In the genomic region with DNA sequence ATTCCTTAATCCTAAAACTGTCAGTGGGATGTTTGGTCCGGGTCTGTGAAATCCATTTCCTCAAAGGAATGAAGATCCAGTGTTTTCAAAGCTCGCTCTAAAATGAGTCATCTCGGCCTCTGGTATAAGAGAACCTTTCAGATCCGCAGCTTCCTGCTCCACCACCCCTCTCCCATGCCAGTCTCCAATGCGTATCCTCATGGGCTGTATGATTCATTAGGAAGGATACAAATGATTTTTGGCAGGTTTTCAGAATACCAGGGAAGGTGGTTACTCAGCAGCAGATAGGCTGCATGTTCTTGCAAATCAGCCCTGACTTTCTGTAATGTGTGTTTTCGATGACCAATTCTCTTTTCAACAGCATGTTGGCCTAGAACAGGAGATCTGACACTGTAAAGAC, we compare ENCODE assay signal across 20 mouse cellular contexts. TPM values are rescaled to one million over a fixed set of nuclear protein-coding genes. Genes with fewer than 3 reads are reported as not detected.
DNase-seq lines count a peak whose midpoint lies in the region; ATAC-seq and TF ChIP-seq lines count a peak whose summit lies in the region.
"Had no signal": no experiment of that assay in that cellular context is flagged by ENCODE, and none has a peak within 500 bp of the region (broad histone marks: within the 10 kb centered on the region; RNA-seq: fewer than 3 reads in every experiment).

No protein-coding gene starts in this region.

- H3K36me3 ChIP-seq in stomach, embryonic 15.5 days: no peaks in the 10 kb centered on the region
- no peaks in the 10 kb centered on the region for H3K36me3 ChIP-seq in stomach, postnatal 0 days (ENCODE audit: control insufficient read depth, insufficient read depth, low read length)
- H3K36me3 ChIP-seq in embryonic facial prominence, embryonic 10.5 days (replicated peaks): no peaks in the 10 kb centered on the region
- H3K36me3 ChIP-seq: embryonic facial prominence, embryonic 12.5 days; lung, embryonic 15.5 days; midbrain, embryonic 10.5 days had no signal

- no peak for TF ChIP-seq EP300 in stomach, postnatal 0 days (optimal IDR thresholded peaks at IDR 0.05)

- peak overlapping the region; percentile 31; the same call in 1 of the 2 replicates for H3K27ac ChIP-seq in stomach, embryonic 15.5 days
- H3K27ac ChIP-seq in stomach, postnatal 0 days (replicated peaks): no peak overlapping the region
- no peak overlapping the region for H3K27ac ChIP-seq in embryonic facial prominence, embryonic 10.5 days (replicated peaks)
- H3K27ac ChIP-seq: embryonic facial prominence, embryonic 12.5 days; kidney, postnatal 0 days; liver, embryonic 14.5 days; lung, embryonic 15.5 days; macrophage; midbrain, embryonic 10.5 days had no signal

- no peaks in the 10 kb centered on the region for H3K27me3 ChIP-seq in stomach, embryonic 15.5 days (replicated peaks)
- no peaks in the 10 kb centered on the region for H3K27me3 ChIP-seq in stomach, postnatal 0 days (ENCODE audit: control insufficient read depth, insufficient read depth, low read length)
- H3K27me3 ChIP-seq in embryonic facial prominence, embryonic 10.5 days (replicated peaks; ENCODE audit: low read depth, poor library complexity, severe bottlenecking): no peaks in the 10 kb centered on the region
- H3K27me3 ChIP-seq: embryonic facial prominence, embryonic 12.5 days; lung, embryonic 15.5 days had no signal

- intact Hi-C loops in left cerebral cortex, postnatal 36 days (cut with DNase I): no loop called here

- H3K4me3 ChIP-seq in stomach, embryonic 15.5 days (replicated peaks): no peak overlapping the region
- no peak overlapping the region for H3K4me3 ChIP-seq in stomach, postnatal 0 days (ENCODE audit: low read depth, low read length)
- H3K4me3 ChIP-seq in embryonic facial prominence, embryonic 10.5 days: no peak overlapping the region
- H3K4me3 ChIP-seq: embryonic facial prominence, embryonic 12.5 days; erythroblast, embryonic 14.5 days; lung, embryonic 15.5 days; midbrain, embryonic 10.5 days had no signal

- H3K9me3 ChIP-seq in stomach, embryonic 15.5 days: no peaks in the 10 kb centered on the region
- H3K9me3 ChIP-seq in stomach, postnatal 0 days (ENCODE audit: control insufficient read depth, low read length): no peaks in the 10 kb centered on the region
- no peaks in the 10 kb centered on the region for H3K9me3 ChIP-seq in embryonic facial prominence, embryonic 10.5 days
- H3K9me3 ChIP-seq: embryonic facial prominence, embryonic 12.5 days; lung, embryonic 15.5 days; midbrain, embryonic 10.5 days had no signal

- no peak for ATAC-seq in stomach, embryonic 15.5 days (ENCODE audit: insufficient read depth, low FRiP score, low read depth)
- no peak for ATAC-seq in stomach, postnatal 0 days (ENCODE audit: low FRiP score, low TSS enrichment)
- ATAC-seq: forebrain, embryonic 14.5 days had no signal

- no peak overlapping the region for H3K9ac ChIP-seq in stomach, embryonic 15.5 days
- H3K9ac ChIP-seq in stomach, postnatal 0 days (ENCODE audit: low read length): no peak overlapping the region
- H3K9ac ChIP-seq: embryonic facial prominence, embryonic 12.5 days; liver, embryonic 14.5 days; lung, embryonic 15.5 days had no signal

- WGBS in stomach, embryonic 15.5 days: 64% methylated on average over 6 of the region's 6 CpGs
- WGBS in stomach, postnatal 0 days: 54% methylated on average over 6 of the region's 6 CpGs
- 87% methylated on average over 6 of the region's 6 CpGs for WGBS in embryonic facial prominence, embryonic 10.5 days

- DNase-seq in cerebellum, adult 9-10 months: peak; percentile 66
- no peak for DNase-seq in cerebellum, postnatal 4 days (ENCODE audit: low spot score in 2 of 2)
- DNase-seq in stomach, postnatal 0 days (ENCODE audit: low spot score): no peak
- peak; percentile 37 for DNase-seq in adrenal gland, postnatal 14 days
- no peak for DNase-seq in embryonic facial prominence, embryonic 10.5 days (ENCODE audit: low spot score)
- no peak for DNase-seq in left cerebral cortex, postnatal 36 days (ENCODE audit: low spot score in 2 of 2)
- DNase-seq: gastrocnemius, postnatal 14 days; heart, adult 18-20 months; heart, postnatal 4 days; kidney, adult 18-20 months; thymus, adult 2 months had no signal

- no peak for TF ChIP-seq CTCF in stomach, postnatal 0 days (IDR thresholded peaks at IDR 0.05; ENCODE audit: low read depth)

- no peak overlapping the region for H3K4me2 ChIP-seq in stomach, embryonic 15.5 days
- no peak overlapping the region for H3K4me2 ChIP-seq in stomach, postnatal 0 days (replicated peaks; ENCODE audit: low read depth)
- H3K4me2 ChIP-seq: embryonic facial prominence, embryonic 12.5 days; lung, embryonic 15.5 days had no signal

- H3K4me1 ChIP-seq in stomach, embryonic 15.5 days: no peaks in the 10 kb centered on the region
- no peaks in the 10 kb centered on the region for H3K4me1 ChIP-seq in stomach, postnatal 0 days (replicated peaks; ENCODE audit: control insufficient read depth, insufficient read depth)
- no peaks in the 10 kb centered on the region for H3K4me1 ChIP-seq in embryonic facial prominence, embryonic 10.5 days
- H3K4me1 ChIP-seq: embryonic facial prominence, embryonic 12.5 days; lung, embryonic 15.5 days; midbrain, embryonic 10.5 days had no signal

RNA-seq across cellular contexts. Expression of a gene that starts 40.3 kb away (rescaled TPM):
- 2.1 and 3.4 TPM in 2 replicates for polyA plus RNA-seq in stomach, embryonic 15.5 days (2015; fragmentation: Nextera tagmentation; extraction: Ambion mirVana)
- 0.21 and 0.23 TPM in 2 replicates for polyA plus RNA-seq in stomach, postnatal 0 days (2015; fragmentation: Nextera tagmentation; extraction: Ambion mirVana)
- total RNA-seq in adrenal gland, postnatal 14 days (2021): not detected in 2 replicates
- polyA plus RNA-seq in embryonic facial prominence, embryonic 10.5 days (2016; fragmentation: Nextera tagmentation; extraction: Ambion mirVana): 0.30 and 0.44 TPM in 2 replicates
- 10 to 100 TPM; 24.3 to 25.6 TPM for total RNA-seq in left cerebral cortex, postnatal 36 days (2021)
- total RNA-seq: heart, adult 18-20 months had no signal
- polyA plus RNA-seq: erythroblast, embryonic 14.5 days; macrophage had no signal

Comparison
In these comparisons a context has a peak if more than half of its experiments do, and no peak if none do; other contexts are left out.
1. DNase-seq: peak in cerebellum, adult 9-10 months (single experiment) and adrenal gland, postnatal 14 days (single experiment); none in cerebellum, postnatal 4 days (0 of 2), stomach, postnatal 0 days (single experiment), embryonic facial prominence, embryonic 10.5 days (single experiment) and left cerebral cortex, postnatal 36 days (0 of 2).